Mouse (Mus musculus): ENCODE measurements at regions not wholly inside any gene's neighbourhood (a gene's known extent, or its start where the extent isn't known, plus 50 kb on each side); places are given as distances from the start of the nearest gene placed in this dataset.

- DNase-seq = no peak
Observed at GRCm38 (mm10) chr5:144621967-144622366, 76.3 kb downstream of the Nptx2 start.

DNA sequence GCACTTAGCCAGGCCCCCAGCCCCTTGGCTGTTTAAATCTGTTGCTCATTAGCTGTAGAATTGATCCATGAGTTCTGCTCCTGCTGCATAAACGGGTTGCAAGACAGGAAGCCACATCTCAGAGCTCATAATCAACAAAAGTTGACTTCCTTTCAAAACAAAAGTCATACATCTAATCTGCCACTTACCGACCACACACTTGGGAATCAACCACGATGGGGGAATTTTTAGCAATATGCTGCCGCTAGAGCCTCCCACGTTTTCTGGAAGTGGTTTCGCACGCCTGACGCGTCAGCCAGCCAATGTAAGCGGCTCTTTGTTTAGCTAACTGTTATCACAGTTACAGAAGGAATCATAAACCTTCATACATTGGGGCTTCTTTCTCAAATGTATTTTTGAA is 77.7 kb downstream of the Nptx2 start:
- DNase-seq = no peak

DNA sequence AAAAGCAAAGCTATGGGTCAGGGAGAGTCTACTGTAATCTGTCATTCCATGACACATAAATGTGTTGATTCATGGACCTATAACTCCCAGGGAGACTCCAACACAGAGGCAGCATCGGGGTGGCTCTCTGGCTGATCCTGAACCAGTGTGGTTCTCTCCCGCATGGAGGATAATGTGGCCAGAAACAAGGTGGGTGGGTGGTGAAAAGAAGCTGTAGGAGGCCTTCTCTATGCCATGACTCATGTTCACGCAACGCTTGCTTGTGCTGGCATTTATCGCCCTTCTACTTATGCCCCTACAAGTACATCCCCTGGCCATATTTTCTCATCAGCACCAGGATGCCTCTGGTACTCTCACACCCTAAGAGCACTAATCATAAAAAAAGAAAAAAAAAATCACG is 86.6 kb downstream of the Nptx2 start:
- no peak for DNase-seq

DNA sequence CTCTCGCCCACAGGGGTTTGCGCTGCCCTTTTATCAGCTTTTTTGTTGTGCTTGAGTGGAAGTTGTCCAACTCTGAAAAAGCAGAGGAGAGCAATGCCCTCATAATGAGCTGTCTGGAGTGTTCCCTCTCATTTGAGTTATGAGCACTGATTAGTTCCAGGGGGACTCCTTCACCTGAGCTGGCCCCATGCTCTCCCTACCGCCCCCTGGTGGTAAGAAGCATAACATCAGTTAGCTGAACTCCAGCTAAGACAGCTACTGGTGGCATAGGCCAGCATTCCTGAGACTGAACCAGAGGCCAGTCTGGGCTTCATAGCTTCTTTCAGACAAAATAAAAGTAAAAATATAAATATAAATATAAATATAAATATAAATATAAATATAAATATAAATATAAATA is 92.9 kb downstream of the Nptx2 start:
- DNase-seq = peak; percentile 9

GRCm38 (mm10) chr5:144639639-144640038 is 93.9 kb downstream of the Nptx2 start:
- no peak for DNase-seq

DNA sequence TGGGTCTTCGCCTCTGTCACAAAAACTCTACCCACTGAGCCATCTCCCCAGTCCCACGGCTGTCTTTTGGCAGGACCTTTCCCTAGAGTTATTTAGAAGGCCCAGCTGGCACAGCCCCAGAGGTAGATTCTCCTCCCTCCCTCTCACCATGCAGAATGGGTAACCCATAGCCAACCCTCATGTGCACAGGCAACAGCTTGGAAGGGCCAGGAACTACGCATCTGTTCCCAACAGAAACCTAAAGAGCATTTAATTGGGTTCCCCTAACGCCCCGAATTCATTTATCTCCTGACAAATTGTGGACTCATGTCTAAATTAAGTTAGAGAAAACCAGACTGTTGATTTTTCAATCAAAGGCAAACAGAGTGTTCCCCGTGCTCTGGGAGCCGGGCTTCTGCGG is 97.1 kb downstream of the Nptx2 start:
- no peak for DNase-seq

GRCm38 (mm10) chr5:144643438-144643837 is 97.7 kb downstream of the Nptx2 start:
- no peak for DNase-seq

DNA sequence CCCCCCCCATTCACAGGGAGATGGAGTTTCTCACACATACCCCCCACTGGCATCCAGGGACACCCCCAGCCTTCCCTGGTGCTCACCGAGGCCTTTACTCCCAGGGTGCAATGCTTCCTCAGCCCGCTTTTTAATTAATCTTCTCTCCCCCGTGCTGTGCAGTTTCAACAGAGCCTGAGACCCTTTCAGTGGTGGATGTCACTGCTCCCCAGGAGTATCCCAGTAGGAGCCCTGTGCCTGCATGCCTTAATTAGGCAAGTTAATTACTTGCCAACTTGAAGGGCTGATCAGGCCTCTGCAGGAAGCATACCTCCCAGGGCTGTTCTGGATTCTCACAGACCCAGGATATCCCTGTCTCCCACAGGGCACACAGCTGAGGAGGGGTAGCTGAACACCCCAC is 99.7 kb downstream of the Nptx2 start:
- DNase-seq = no peak

DNA sequence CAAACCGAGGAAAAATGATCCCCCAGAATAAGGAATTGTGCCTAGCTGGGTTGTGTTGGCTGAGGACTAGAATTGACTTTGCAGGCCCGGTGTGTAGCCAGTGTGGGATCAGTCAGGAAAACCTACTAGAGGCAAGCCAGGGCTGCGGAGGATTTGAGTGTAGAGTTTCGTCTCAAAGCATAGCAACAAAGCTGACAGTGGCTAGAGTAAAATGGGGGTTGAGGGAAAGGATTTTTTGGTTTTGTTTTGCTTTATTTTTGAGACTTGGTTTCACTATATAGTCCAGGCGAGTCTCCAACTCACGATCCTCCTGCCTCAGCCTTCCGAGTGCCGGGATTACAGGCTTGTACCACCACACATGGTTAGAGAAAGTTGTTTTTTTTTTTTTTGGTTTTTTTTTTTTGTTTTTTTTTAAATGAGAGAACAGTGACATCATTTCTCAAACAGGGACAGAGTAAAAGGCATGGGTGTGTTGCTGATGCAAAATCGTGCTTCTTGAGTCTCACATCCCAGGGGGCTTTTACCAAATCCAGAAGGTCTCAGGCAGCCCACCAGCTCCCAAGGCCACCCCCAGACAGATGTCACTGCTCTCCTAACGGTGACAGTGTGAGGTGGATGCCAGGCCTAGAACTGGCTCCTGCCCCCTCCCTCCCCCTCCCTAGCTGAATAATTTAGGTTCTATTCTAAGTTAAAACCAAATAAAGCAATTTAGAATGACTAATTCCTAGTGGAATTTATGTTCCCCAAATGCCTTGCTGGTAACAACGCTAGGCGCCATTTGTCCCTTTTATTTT is 101.8 kb downstream of the Nptx2 start:
- DNase-seq = no peak

- no peak for DNase-seq
Observed at GRCm38 (mm10) chr5:144652231-144652630, 106.5 kb downstream of the Nptx2 start.

DNA sequence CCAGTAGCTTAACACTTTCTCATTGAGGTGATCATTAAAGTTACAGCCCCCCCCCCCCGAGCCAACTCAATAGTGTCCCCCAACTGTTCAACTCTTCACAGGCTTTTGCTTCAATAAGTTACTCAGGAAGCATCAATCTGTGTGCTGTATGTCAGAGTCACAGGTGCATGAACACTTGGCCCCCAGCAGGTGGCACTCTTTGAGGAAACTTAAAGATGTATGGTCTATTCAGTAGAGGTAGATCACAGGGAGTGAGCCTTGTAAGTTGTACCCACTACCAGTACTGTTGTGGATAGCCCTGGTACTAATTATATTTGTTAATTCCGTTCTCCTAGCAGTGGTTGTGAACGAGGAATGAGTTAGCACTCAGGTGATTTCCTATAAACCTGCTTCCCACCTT is 99.6 kb downstream of the Tmem130 start:
- no peak for DNase-seq

GRCm38 (mm10) chr5:144663981-144664380 is 97.6 kb downstream of the Tmem130 start:
- DNase-seq = no peak

DNA sequence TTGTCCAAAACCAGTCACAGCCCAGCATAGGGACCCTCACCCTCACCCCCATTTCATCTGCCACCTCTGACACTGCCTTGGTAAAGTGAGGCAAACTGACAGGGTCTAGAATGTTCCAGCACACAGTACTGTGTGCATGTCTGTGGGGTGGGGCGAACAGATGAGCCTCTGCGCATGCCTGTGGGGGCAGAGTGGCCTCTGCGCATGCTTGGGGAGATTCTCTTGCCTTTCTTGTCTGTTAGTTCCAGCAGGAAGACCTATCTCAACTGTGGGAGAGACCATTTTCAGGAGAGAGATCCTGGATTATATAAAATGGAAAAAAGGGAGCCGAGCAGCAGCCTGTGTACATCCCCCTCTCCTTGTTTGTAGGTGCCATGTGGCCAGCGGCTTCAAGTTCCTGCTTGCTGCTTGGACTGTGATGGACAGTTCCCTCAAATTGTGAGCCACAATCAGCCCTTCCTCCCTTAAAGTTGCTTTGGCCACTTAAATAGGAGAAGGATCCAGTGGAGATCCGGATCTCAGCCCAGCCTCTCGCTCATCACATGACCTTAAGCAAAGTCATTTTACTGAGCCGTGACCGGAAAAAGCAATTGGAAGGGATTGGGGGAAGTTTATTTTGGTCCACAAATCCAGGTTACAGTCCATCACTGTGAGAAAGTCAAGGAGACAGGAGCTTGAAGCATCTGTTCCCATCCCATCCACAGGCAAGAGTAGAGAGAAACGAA is 96.9 kb downstream of the Tmem130 start:
- DNase-seq = no peak

- DNase-seq = no peak
Observed at GRCm38 (mm10) chr5:144668060-144668459, 93.6 kb downstream of the Tmem130 start.

DNA sequence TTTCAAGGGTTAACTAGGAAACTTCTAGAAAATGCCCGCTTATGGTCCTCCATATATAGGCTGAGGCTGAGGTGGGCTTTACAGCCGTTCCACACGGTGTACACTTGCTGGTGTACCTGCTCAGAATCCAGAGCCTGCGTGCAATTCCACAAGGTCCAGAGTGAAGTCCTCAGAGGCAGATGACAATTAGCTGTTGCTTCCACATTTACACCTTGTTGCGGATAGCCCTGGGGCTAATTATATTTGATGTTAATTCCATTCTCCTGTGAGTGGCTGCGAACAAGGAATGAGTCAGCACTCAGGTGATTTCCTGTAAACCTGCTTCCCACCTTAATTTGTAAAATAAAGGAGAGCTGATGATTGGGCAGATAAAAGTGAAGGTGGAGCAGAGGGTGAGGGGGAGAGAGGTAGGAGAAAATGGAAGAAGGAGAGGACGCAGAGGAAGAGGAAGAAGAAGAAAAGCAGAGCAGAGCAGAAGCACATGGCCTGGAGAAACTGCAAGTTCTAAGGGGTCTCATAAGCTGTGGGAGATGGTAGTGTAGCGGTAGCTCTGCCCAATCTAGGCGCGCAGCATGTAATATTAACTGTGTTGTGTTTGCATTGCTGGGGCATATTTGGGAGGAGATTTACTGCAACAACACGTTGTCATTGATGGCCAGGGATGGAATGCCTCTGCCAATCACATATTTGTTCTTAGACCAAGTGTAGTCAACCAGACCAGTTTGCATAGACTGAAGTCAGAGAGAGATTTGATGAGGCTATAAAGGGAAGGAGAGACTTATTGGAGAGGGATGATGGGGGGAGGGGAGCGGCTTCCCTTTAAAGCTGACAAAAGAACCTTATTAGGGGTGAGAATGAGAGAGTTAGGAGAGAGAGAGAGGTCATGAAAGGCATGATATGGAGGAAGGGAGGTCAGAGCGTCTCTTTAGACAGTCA is 82.5 kb downstream of the Tmem130 start:
- DNase-seq = no peak

- no peak for DNase-seq
Observed at GRCm38 (mm10) chr5:144684184-144684583, 77.4 kb downstream of the Tmem130 start.

Data from cerebellum, adult 9-11 months (tissue).